Mouse (Mus musculus): ENCODE measurements at regions not wholly inside any gene's neighbourhood (a gene's known extent, or its start where the extent isn't known, plus 50 kb on each side); places are given as distances from the start of the nearest gene placed in this dataset.
A peak's percentile ranks its signal among the peaks of the same experiment; 100 is the strongest.

GRCm38 (mm10) chr4:127862875-127863274 is 107.9 kb downstream of the CK137956 start:
- TF ChIP-seq CTCF (IDR thresholded peaks at IDR 0.05; ENCODE audit: borderline replicate concordance, extremely low read depth, insufficient read depth, insufficient read length): no peak
- TF ChIP-seq POLR2A (IDR thresholded peaks at IDR 0.05; ENCODE audit: borderline replicate concordance, extremely low read depth, insufficient read depth, insufficient read length, poor library complexity, severe bottlenecking): no peak
- DNase-seq (ENCODE audit: low read depth): no peak

- no peak for TF ChIP-seq POLR2A (IDR thresholded peaks at IDR 0.05; ENCODE audit: borderline replicate concordance, extremely low read depth, insufficient read depth, insufficient read length, poor library complexity, severe bottlenecking)
- no peak for TF ChIP-seq CTCF (IDR thresholded peaks at IDR 0.05; ENCODE audit: borderline replicate concordance, extremely low read depth, insufficient read depth, insufficient read length)
- DNase-seq (ENCODE audit: low read depth): peak; percentile 84
Observed at GRCm38 (mm10) chr4:127861319-127862117, 109.2 kb downstream of the CK137956 start.

GRCm38 (mm10) chr4:127860271-127860670 is 110.5 kb downstream of the CK137956 start:
- DNase-seq (ENCODE audit: low read depth): no peak
- TF ChIP-seq POLR2A (IDR thresholded peaks at IDR 0.05; ENCODE audit: borderline replicate concordance, extremely low read depth, insufficient read depth, insufficient read length, poor library complexity, severe bottlenecking) (no peak), CTCF (IDR thresholded peaks at IDR 0.05; ENCODE audit: borderline replicate concordance, extremely low read depth, insufficient read depth, insufficient read length) (no peak)

- no peak for DNase-seq (ENCODE audit: low read depth)
- TF ChIP-seq POLR2A (IDR thresholded peaks at IDR 0.05; ENCODE audit: borderline replicate concordance, extremely low read depth, insufficient read depth, insufficient read length, poor library complexity, severe bottlenecking) (no peak), CTCF (IDR thresholded peaks at IDR 0.05; ENCODE audit: borderline replicate concordance, extremely low read depth, insufficient read depth, insufficient read length) (no peak)
Observed at GRCm38 (mm10) chr4:127859505-127859904, 111.2 kb downstream of the CK137956 start.

GRCm38 (mm10) chr4:127858566-127858965 is 112.2 kb downstream of the CK137956 start:
- TF ChIP-seq CTCF (IDR thresholded peaks at IDR 0.05; ENCODE audit: borderline replicate concordance, extremely low read depth, insufficient read depth, insufficient read length): no peak
- no peak for DNase-seq (ENCODE audit: low read depth)

GRCm38 (mm10) chr4:127855836-127856235 is 114.9 kb downstream of the CK137956 start:
- DNase-seq (ENCODE audit: low read depth): no peak
- TF ChIP-seq CTCF (IDR thresholded peaks at IDR 0.05; ENCODE audit: borderline replicate concordance, extremely low read depth, insufficient read depth, insufficient read length) (no peak), POLR2A (IDR thresholded peaks at IDR 0.05; ENCODE audit: borderline replicate concordance, extremely low read depth, insufficient read depth, insufficient read length, poor library complexity, severe bottlenecking) (no peak)

- DNase-seq (ENCODE audit: low read depth): no peak
- TF ChIP-seq POLR2A (IDR thresholded peaks at IDR 0.05; ENCODE audit: borderline replicate concordance, extremely low read depth, insufficient read depth, insufficient read length, poor library complexity, severe bottlenecking) (no peak), CTCF (IDR thresholded peaks at IDR 0.05; ENCODE audit: borderline replicate concordance, extremely low read depth, insufficient read depth, insufficient read length) (no peak)
Observed at GRCm38 (mm10) chr4:127854776-127855409, 115.9 kb downstream of the CK137956 start.

GRCm38 (mm10) chr4:127849306-127849705 is 121.4 kb downstream of the CK137956 start:
- TF ChIP-seq CTCF (IDR thresholded peaks at IDR 0.05; ENCODE audit: borderline replicate concordance, extremely low read depth, insufficient read depth, insufficient read length) (no peak), POLR2A (IDR thresholded peaks at IDR 0.05; ENCODE audit: borderline replicate concordance, extremely low read depth, insufficient read depth, insufficient read length, poor library complexity, severe bottlenecking) (no peak)
- DNase-seq (ENCODE audit: low read depth): no peak

- no peak for TF ChIP-seq CTCF (IDR thresholded peaks at IDR 0.05; ENCODE audit: borderline replicate concordance, extremely low read depth, insufficient read depth, insufficient read length)
- no peak for TF ChIP-seq POLR2A (IDR thresholded peaks at IDR 0.05; ENCODE audit: borderline replicate concordance, extremely low read depth, insufficient read depth, insufficient read length, poor library complexity, severe bottlenecking)
- DNase-seq (ENCODE audit: low read depth): no peak
Observed at GRCm38 (mm10) chr4:127846321-127846720, 124.4 kb downstream of the CK137956 start.

GRCm38 (mm10) chr4:127843421-127843820 is 127.3 kb downstream of the CK137956 start:
- peak; percentile 49 for DNase-seq (ENCODE audit: low read depth)
- no peak for TF ChIP-seq CTCF (IDR thresholded peaks at IDR 0.05; ENCODE audit: borderline replicate concordance, extremely low read depth, insufficient read depth, insufficient read length)
- TF ChIP-seq POLR2A (IDR thresholded peaks at IDR 0.05; ENCODE audit: borderline replicate concordance, extremely low read depth, insufficient read depth, insufficient read length, poor library complexity, severe bottlenecking): no peak

- no peak for DNase-seq (ENCODE audit: low read depth)
- TF ChIP-seq CTCF (IDR thresholded peaks at IDR 0.05; ENCODE audit: borderline replicate concordance, extremely low read depth, insufficient read depth, insufficient read length) (no peak), POLR2A (IDR thresholded peaks at IDR 0.05; ENCODE audit: borderline replicate concordance, extremely low read depth, insufficient read depth, insufficient read length, poor library complexity, severe bottlenecking) (no peak)
Observed at GRCm38 (mm10) chr4:127833668-127834067, 137.1 kb downstream of the CK137956 start.

GRCm38 (mm10) chr4:127826988-127827387 is 143.8 kb downstream of the CK137956 start:
- no peak for DNase-seq (ENCODE audit: low read depth)
- TF ChIP-seq POLR2A (IDR thresholded peaks at IDR 0.05; ENCODE audit: borderline replicate concordance, extremely low read depth, insufficient read depth, insufficient read length, poor library complexity, severe bottlenecking) (no peak), CTCF (IDR thresholded peaks at IDR 0.05; ENCODE audit: borderline replicate concordance, extremely low read depth, insufficient read depth, insufficient read length) (no peak)
